Mouse (Mus musculus): Measurements from ENCODE around the gene Cacnb2. TPM values are rescaled to one million over a fixed set of nuclear protein-coding genes. Genes with fewer than 3 reads are reported as not detected.
"Not testable (repeated sequence)": the region's sequence is repeated elsewhere in the genome, so short reads cannot be mapped to it uniquely, and the experiment has no call there.

Cacnb2 gene
- total RNA-seq, 2 experiments from 2014 or later: 0.25 to 0.38 TPM

DNA sequence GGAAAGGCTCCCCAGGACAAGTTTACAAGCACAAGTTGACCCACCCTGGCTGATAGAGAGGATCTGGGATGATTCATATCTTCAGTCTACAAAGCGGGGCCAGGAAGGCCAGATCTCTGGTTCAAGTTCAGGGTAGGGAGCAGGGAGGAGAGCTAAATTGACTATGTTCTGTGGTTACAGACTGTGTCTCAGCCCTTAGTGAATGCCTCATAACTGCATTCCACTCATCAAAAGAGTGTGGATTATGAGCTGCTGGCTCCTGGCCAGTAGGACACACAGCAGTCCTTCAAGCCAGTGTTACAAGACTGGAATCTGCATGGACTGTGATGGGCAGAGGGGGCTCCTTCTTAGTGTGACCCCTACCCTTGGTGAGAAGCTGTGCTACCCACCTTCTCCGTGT, 48.4 kb downstream of the Cacnb2 start:
- no peak for DNase-seq
- intact Hi-C loops (cut with DNase I): no loop called here

- no peak for DNase-seq
- intact Hi-C loops (cut with DNase I): no loop called here
These were observed 53.8 kb downstream of the Cacnb2 start for GRCm38 (mm10) chr2:14656673-14657072.

DNA sequence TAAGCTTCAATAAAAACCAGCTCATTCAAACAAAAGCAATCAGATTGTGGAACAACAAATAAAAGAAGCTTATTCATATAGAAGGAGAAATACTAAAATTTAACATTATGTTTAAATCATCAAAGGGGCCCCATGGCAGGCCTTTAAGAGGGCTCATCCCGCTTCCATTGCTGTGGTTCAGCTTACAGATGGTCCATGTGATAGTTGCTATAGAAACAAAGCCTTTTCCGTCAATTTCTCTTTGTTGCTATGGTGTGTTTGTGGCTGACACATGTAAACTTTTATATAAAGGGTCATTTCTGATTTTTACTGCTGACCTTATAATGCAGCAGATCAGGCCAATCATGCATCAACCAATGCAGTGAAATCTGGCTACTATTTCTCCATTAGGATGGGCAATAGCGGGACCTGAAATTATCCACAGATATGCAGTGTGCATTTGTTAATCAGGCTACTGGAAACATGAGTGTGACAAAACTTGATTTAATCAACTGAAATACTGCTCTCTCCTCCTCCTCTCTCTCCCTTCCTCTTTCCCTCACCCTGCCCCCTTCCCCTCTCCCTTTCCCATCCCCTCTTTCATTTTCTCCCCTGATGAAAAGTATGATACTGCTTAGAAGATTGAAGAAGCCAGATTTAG, 54.4 kb downstream of the Cacnb2 start:
- no peak for DNase-seq
- intact Hi-C loops (cut with DNase I): no loop called here

GRCm38 (mm10) chr2:14665213-14665612, 62.3 kb downstream of the Cacnb2 start:
- intact Hi-C loops (cut with DNase I): no loop called here
- DNase-seq: no peak

GRCm38 (mm10) chr2:14672117-14672516, 69.2 kb downstream of the Cacnb2 start:
- intact Hi-C loops (cut with DNase I): no loop called here
- no peak for DNase-seq

DNA sequence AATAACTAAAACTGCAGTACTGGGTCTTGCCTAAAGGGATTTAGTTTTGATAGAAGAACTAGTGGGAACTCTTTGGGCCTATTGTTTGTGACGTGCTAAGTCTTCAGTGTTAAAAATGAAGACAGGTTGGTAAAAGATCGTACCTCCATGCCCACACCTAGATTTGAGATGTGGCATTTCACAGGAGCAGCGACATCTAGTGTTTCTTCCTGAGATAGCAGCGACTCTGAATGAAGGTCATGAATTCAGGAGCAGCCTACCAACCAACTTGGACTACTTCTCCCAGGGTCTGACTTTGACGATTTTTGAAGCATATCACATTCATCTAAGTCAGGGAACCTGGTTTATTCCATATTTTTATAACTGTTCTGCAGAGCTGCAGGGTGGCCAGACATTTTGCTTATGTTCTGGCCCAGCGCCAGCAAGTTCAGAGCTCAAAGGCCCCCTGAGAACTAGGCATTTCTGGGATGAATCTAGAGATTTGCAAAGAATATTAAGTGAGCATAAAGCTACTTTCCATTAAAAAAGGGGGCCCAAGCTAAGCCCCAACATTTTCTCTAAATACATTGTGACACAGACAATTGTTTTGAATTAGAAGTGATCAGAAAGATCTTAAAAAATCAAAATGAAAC, 74.1 kb downstream of the Cacnb2 start:
- intact Hi-C loops (cut with DNase I): loop anchor here (5.0 kb wide), 1 partner anchor 70 kb away; no protein-coding TSS in a partner anchor

GRCm38 (mm10) chr2:14684231-14684630, 81.3 kb downstream of the Cacnb2 start:
- intact Hi-C loops (cut with DNase I): no loop called here
- DNase-seq: no peak

More for the DNA sequence above, 74.1 kb downstream of the Cacnb2 start:
- DNase-seq: no peak

DNA sequence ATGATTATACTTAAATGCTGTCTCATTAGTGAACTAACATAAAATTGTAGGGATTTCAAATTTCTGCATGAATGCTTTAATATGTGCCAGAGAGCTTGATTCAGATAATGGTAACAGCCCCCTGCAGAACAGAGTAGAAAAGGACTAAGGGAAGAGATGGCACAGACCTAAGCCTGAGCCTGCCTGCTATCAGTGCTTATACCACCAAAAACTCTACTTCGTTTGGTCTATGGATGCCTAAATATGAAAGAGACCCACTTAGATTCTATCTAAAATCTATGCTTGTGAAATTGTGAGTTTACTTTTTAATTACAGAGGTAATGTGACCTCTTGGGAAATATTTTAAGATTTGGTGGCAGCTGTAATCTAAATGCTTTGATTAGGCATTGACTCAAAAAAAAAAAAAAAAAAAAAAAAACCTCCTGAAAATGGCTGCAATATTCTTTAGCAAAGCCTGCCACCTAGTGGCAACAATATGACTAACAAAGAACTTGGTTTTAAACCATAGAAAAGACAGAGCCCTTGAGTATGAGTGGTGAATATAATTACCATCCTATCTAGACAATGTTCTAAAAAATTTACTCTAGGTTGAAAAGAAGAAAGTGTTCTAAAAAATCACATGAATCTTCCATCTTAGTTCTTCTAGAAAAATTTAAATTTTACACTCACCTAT, 100.2 kb downstream of the Cacnb2 start:
- no peak for DNase-seq
- intact Hi-C loops (cut with DNase I): loop anchor here (10.0 kb wide), 1 partner anchor 1408 kb away; no protein-coding TSS in a partner anchor

GRCm38 (mm10) chr2:14703676-14704075, 100.8 kb downstream of the Cacnb2 start:
- intact Hi-C loops (cut with DNase I): loop anchor here (10.0 kb wide), 1 partner anchor 1409 kb away; no protein-coding TSS in a partner anchor
- no peak for DNase-seq

GRCm38 (mm10) chr2:14710247-14710646, 107.4 kb downstream of the Cacnb2 start:
- DNase-seq: no peak
- intact Hi-C loops (cut with DNase I): no loop called here

DNA sequence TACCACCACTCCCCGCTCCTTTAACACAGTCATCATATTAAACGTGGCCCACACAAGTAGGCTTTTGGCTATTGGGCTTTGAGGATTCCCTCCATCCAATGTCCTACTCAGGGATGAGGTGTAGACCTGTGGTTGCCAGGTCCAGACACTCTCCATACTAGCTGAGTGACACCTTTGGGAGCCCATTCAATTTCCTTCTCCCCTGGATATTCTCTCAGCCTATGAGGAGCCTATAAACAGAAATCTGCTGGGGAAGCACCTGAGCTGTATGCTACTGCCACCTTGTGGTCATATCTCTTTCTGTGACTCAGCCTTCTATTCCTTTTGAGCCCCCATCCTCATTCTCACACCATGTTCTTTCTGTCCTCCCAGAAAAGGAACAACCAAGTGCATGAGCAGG, 108.9 kb downstream of the Cacnb2 start:
- no peak for DNase-seq
- intact Hi-C loops (cut with DNase I): no loop called here

DNA sequence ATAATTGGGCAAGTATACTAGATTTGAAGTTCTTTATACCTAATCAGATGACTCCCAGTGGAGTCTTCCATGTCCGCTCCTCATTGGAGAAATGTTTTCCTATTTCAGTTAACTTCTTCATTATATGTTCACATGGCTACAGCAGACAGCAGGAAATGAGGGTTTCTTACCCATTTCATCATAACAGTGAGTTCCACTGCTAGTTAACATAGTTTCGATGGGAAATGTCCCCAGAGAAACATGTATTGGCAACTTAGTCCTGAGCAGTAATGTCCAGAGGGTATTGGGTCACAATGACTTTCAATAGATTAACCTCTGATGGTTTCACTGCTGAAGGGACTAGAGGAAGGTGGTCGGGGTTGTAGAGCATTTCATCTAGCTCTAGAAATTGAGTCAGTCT, 110.2 kb downstream of the Cacnb2 start:
- no peak for DNase-seq
- intact Hi-C loops (cut with DNase I): no loop called here

DNA sequence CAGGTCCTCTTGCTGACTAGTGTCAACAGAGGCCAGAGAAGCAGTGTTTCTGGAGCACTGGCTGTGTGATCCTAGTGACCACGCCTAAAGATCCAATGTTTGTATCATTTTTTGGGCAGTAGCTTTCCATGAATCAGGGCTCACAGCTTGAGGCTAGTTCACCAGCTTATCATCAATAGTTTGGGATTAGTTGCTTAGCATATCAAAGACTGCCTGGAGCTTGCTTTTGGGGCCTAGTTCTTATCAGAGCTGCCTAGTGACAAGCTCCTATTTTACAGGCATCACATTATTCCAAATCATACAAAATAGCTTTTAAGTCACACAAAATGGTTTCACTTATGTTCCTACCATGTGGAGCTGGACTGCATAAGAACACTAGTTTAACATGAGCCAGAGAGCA, 113.8 kb downstream of the Cacnb2 start:
- intact Hi-C loops (cut with DNase I): no loop called here
- no peak for DNase-seq

DNA sequence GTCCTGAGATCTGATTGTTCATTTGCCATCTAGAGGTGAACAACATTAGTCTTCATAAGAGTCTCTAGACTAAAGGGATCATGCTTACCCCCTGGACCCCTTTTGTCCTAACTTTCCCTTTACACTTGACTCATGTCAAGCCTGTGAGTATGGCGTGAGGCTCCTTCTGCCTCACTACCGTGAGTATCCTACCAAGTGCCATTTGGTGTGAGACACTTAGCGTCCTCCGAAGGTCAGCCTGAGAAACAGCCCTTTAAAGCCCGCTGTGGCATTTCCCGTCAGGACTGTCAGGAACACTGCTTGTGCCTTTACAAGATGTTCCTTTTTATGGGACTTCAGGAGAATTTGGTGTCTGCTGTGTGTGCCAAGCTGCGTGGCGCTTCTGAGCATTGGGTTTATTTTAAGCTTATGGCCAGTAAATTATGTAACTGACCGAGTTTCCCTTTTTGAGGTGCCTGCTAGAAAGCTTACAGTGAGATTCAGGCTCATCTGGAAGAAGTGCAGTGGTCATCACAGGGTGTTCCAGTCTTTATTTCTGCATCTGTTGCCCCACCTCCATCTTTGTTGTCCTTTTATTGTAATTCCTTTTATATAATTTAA, 116.3 kb downstream of the Cacnb2 start:
- intact Hi-C loops (cut with DNase I): no loop called here
- DNase-seq: no peak

DNA sequence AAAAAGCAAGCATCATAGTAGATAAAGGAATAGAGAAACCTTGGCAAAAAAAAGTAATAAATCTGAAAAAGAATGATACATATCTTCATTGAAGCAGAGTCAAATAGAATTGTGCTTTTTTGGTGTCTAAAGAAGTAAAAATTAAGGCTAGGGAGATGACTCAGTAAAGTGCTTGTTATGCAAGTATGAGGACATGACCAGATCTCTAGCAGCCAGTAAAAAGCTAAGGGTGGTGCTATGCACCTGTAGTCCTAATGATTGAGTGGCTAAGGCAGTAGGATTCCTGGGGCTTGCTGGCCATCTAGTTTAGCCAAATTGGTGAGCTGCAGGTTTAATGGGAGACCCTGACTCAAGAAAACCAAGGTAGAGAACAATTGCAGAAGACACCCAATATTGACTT, 122.5 kb downstream of the Cacnb2 start:
- intact Hi-C loops (cut with DNase I): no loop called here
- no peak for DNase-seq

DNA sequence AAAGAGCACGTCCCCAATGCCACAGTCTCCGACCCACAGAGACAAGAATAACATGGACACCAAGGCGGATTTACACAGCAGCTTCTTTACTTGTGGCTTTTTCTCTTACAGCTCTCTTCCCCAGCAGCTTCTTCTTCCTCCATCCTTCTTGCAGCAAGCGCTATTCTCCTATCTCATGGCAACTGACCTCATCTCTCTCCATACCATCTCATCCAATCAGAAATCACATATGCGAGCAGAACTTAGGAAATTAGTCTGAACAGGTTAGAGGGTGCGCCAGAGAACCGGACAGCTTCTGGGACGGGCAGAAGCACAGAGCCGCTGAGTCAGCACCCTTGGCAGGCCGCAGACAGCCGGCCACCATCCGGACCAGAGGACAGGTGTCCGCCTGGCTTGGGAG, 123.7 kb downstream of the Cacnb2 start:
- DNase-seq; intact Hi-C loops (cut with DNase I): not testable (repeated sequence)

GRCm38 (mm10) chr2:14738927-14739326, 136.0 kb downstream of the Cacnb2 start:
- intact Hi-C loops (cut with DNase I): no loop called here
- DNase-seq: no peak

DNA sequence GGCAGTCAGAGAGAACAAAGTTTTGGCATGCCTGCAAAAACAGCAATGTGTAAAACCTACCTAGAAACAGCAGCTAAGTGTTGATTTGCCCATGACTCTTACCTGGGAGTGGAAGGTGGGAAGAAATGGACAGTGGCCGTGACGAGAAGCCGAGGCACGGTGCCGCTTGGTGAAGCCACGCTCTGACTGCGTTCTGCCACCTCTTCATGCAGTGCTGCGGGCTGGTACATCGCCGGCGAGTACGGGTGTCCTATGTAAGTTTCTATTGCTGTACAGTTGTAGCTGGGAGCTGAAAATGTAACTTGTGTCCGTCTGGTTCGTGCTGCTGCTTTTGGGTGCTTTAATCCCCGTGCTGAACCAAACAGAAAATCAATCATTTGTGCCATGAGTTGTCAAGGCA, 136.6 kb downstream of the Cacnb2 start:
- no peak for DNase-seq
- intact Hi-C loops (cut with DNase I): no loop called here

- intact Hi-C loops (cut with DNase I): no loop called here
- no peak for DNase-seq
These were observed 137.5 kb downstream of the Cacnb2 start for GRCm38 (mm10) chr2:14740359-14740758.

- DNase-seq: no peak
- intact Hi-C loops (cut with DNase I): no loop called here
These were observed 141.9 kb downstream of the Cacnb2 start for GRCm38 (mm10) chr2:14744761-14745160.

- intact Hi-C loops (cut with DNase I): no loop called here
- no peak for DNase-seq
These were observed 160.0 kb downstream of the Cacnb2 start for GRCm38 (mm10) chr2:14762846-14763245.

All from gastrocnemius, postnatal 36 days (tissue).